Mouse (Mus musculus) limb, embryonic 13.5 days (tissue): ENCODE data around the gene Cacul1. TPM values are rescaled to one million over a fixed set of nuclear protein-coding genes. Genes with fewer than 3 reads are reported as not detected.
"Not testable (repeated sequence)": the region's sequence is repeated elsewhere in the genome, so short reads cannot be mapped to it uniquely, and the experiment has no call there.

Experiments used
- ATAC-seq: fragments of 200-750 bp; cut with Nextera tagmentation; 2 replicates; pipeline ENCODE4 v1.8.0; 2017; ENCODE audit warnings: low read depth, moderate number of reproducible peaks, moderate TSS enrichment; ENCODE audit not compliant: low FRiP score
- H3K27ac ChIP-seq: fragments of 300-500 bp; sonication (generic); 2 replicates; pipeline ENCODE4 v1.5.1; 2015; ENCODE audit warnings: inconsistent platforms, mild to moderate bottlenecking, moderate library complexity
- H3K27me3 ChIP-seq: fragments of 300-500 bp; sonication (generic); 2 replicates; pipeline ENCODE4 v1.6.1; 2015; ENCODE audit warnings: mild to moderate bottlenecking, inconsistent platforms
- H3K36me3 ChIP-seq: fragments of 300-500 bp; sonication (generic); 2 replicates; pipeline ENCODE4 v1.6.1; 2015; ENCODE audit warnings: inconsistent platforms, mild to moderate bottlenecking, moderate library complexity
- H3K4me1 ChIP-seq: fragments of 300-500 bp; sonication (generic); 2 replicates; pipeline ENCODE4 v1.6.1; 2015; ENCODE audit warnings: inconsistent platforms
- H3K4me2 ChIP-seq: fragments of 300-500 bp; sonication (generic); replicated peaks from 2 replicates; pipeline ENCODE4 v1.6.1; 2015; ENCODE audit warnings: inconsistent platforms, mild to moderate bottlenecking, moderate library complexity
- H3K4me3 ChIP-seq: fragments of 300-500 bp; sonication (generic); 2 replicates; pipeline ENCODE4 v1.5.1; 2015; ENCODE audit warnings: moderate library complexity, mild to moderate bottlenecking, inconsistent platforms
- H3K9ac ChIP-seq: fragments of 300-500 bp; sonication (generic); 2 replicates; pipeline ENCODE4 v1.6.1; 2015; ENCODE audit warnings: mild to moderate bottlenecking, inconsistent platforms
- H3K9me3 ChIP-seq: fragments of 300-500 bp; sonication (generic); 2 replicates; pipeline ENCODE4 v1.6.1; 2016; ENCODE audit warnings: inconsistent platforms
- WGBS: fragments of 180-500 bp; shearing (Covaris S2); methylation state at CpG from one replicate; pipeline ENCODE4 v1.1.7; 2015; 5-methylcytosine and 5-hydroxymethylcytosine counted together
- polyA plus RNA-seq: library from polyadenylated mRNA; unstranded; fragments of >200 nt; fragmentation: Nextera tagmentation; extraction: Ambion mirVana; gene quantifications from 2 replicates; pipeline ENCODE4 v1.2.1, GENCODE M21; 2015

Cacul1 gene
- polyA plus RNA-seq = 20.8 and 22.7 TPM in 2 replicates

- Histone ChIP-seq H3K4me1 (peaks cover 32% of the 10 kb centered on the region), H3K27ac (peak within 1 kb of the TSS; percentile 89), H3K9me3 (no peaks in the 10 kb centered on the region), H3K36me3 (0 out of 2 replicates have a peak, but pooled peaks cover 5% of the 10 kb centered on the region), H3K9ac (peak within 1 kb of the TSS; percentile 95), H3K4me3 (peak within 1 kb of the TSS; percentile 99), H3K4me2 (peak within 1 kb of the TSS; percentile 81), H3K27me3 (no peaks in the 10 kb centered on the region)
- under 1% methylated on average over 63 of the region's 64 CpGs for WGBS
- peak; percentile 99 for ATAC-seq
Measured at GRCm38 (mm10) chr19:60580582-60581339, at the start of gene Cacul1. Gene Cacul1 (minus strand): TSS chr19:60581025.

GRCm38 (mm10) chr19:60619420-60619819 is 38.6 kb upstream of the Cacul1 start:
- no peaks in the 10 kb centered on the region for H3K9me3 ChIP-seq
- WGBS = 67% methylated on average over 4 of the region's 4 CpGs
- H3K36me3 ChIP-seq = no peaks in the 10 kb centered on the region
- no peak overlapping the region for H3K27ac ChIP-seq
- H3K4me3 ChIP-seq = no peak overlapping the region
- no peak for ATAC-seq
- no peaks in the 10 kb centered on the region for H3K4me1 ChIP-seq
- no peaks in the 10 kb centered on the region for H3K27me3 ChIP-seq
- H3K4me2 ChIP-seq = no peak overlapping the region
- H3K9ac ChIP-seq = no peak overlapping the region

GRCm38 (mm10) chr19:60617007-60617406 is 36.2 kb upstream of the Cacul1 start:
- Histone ChIP-seq H3K27me3 (no peaks in the 10 kb centered on the region), H3K36me3 (no peaks in the 10 kb centered on the region), H3K9ac (no peak overlapping the region), H3K27ac (no peak overlapping the region), H3K4me1 (no peaks in the 10 kb centered on the region), H3K4me3 (no peak overlapping the region), H3K4me2 (no peak overlapping the region), H3K9me3 (no peaks in the 10 kb centered on the region)
- 25% methylated on average over 1 of the region's 1 CpGs for WGBS
- no peak for ATAC-seq

- Histone ChIP-seq H3K27ac (no peak overlapping the region), H3K4me2 (no peak overlapping the region), H3K9ac (no peak overlapping the region), H3K4me3 (no peak overlapping the region), H3K36me3 (no peaks in the 10 kb centered on the region), H3K27me3 (no peaks in the 10 kb centered on the region), H3K9me3 (no peaks in the 10 kb centered on the region), H3K4me1 (no peaks in the 10 kb centered on the region)
- no peak for ATAC-seq
- 71% methylated on average over 5 of the region's 5 CpGs for WGBS
Measured at GRCm38 (mm10) chr19:60615470-60616200, 34.8 kb upstream of the Cacul1 start.

- ATAC-seq = no peak
- Histone ChIP-seq H3K27me3 (no peaks in the 10 kb centered on the region), H3K4me2 (no peak overlapping the region), H3K27ac (no peak overlapping the region), H3K9me3 (no peaks in the 10 kb centered on the region), H3K9ac (no peak overlapping the region), H3K4me3 (no peak overlapping the region), H3K36me3 (no peaks in the 10 kb centered on the region), H3K4me1 (no peaks in the 10 kb centered on the region)
- 48% methylated on average over 12 of the region's 12 CpGs for WGBS
Measured at GRCm38 (mm10) chr19:60611525-60612215, 30.8 kb upstream of the Cacul1 start.

GRCm38 (mm10) chr19:60608766-60609165 is 27.9 kb upstream of the Cacul1 start:
- Histone ChIP-seq H3K27me3 (no peaks in the 10 kb centered on the region), H3K4me2 (no peak overlapping the region), H3K9me3 (no peaks in the 10 kb centered on the region), H3K36me3 (no peaks in the 10 kb centered on the region), H3K4me3 (no peak overlapping the region), H3K9ac (no peak overlapping the region), H3K4me1 (no peaks in the 10 kb centered on the region), H3K27ac (no peak overlapping the region)
- WGBS = 33% methylated on average over 5 of the region's 5 CpGs
- no peak for ATAC-seq

- WGBS = 73% methylated on average over 3 of the region's 3 CpGs
- no peaks in the 10 kb centered on the region for H3K27me3 ChIP-seq
- no peaks in the 10 kb centered on the region for H3K9me3 ChIP-seq
- no peaks in the 10 kb centered on the region for H3K36me3 ChIP-seq
- H3K4me3 ChIP-seq = no peak overlapping the region
- ATAC-seq = no peak
- no peak overlapping the region for H3K9ac ChIP-seq
- H3K27ac ChIP-seq = no peak overlapping the region
- no peak overlapping the region for H3K4me2 ChIP-seq
- H3K4me1 ChIP-seq = no peaks in the 10 kb centered on the region
Measured at GRCm38 (mm10) chr19:60603586-60603985, 22.8 kb upstream of the Cacul1 start.

- H3K27me3 ChIP-seq, H3K4me2 ChIP-seq, H3K36me3 ChIP-seq, H3K9me3 ChIP-seq, H3K9ac ChIP-seq, ATAC-seq, H3K4me3 ChIP-seq, H3K27ac ChIP-seq, H3K4me1 ChIP-seq: not testable (repeated sequence)
- 81% methylated on average over 1 of the region's 1 CpGs for WGBS
Measured at GRCm38 (mm10) chr19:60602066-60602465, 21.2 kb upstream of the Cacul1 start.

GRCm38 (mm10) chr19:60598025-60598697 is 17.3 kb upstream of the Cacul1 start:
- 87% methylated on average over 8 of the region's 8 CpGs for WGBS

GRCm38 (mm10) chr19:60589646-60590045 is 8.8 kb upstream of the Cacul1 start:
- no peaks in the 10 kb centered on the region for H3K36me3 ChIP-seq
- no peaks in the 10 kb centered on the region for H3K9me3 ChIP-seq
- H3K4me3 ChIP-seq = no peak overlapping the region
- 94% methylated on average over 2 of the region's 2 CpGs for WGBS
- no peaks in the 10 kb centered on the region for H3K4me1 ChIP-seq
- no peaks in the 10 kb centered on the region for H3K27me3 ChIP-seq
- no peak overlapping the region for H3K27ac ChIP-seq
- ATAC-seq = no peak
- H3K4me2 ChIP-seq = no peak overlapping the region
- H3K9ac ChIP-seq = no peak overlapping the region

More at GRCm38 (mm10) chr19:60598025-60598697, 17.3 kb upstream of the Cacul1 start:
- H3K9me3 ChIP-seq = no peaks in the 10 kb centered on the region
- H3K4me3 ChIP-seq = no peak overlapping the region
- no peak overlapping the region for H3K9ac ChIP-seq
- no peak for ATAC-seq
- no peak overlapping the region for H3K27ac ChIP-seq
- H3K36me3 ChIP-seq = no peaks in the 10 kb centered on the region
- no peak overlapping the region for H3K4me2 ChIP-seq
- no peaks in the 10 kb centered on the region for H3K27me3 ChIP-seq
- H3K4me1 ChIP-seq = no peaks in the 10 kb centered on the region

- WGBS = 67% methylated on average over 5 of the region's 5 CpGs
- no peak overlapping the region for H3K4me2 ChIP-seq
Measured at GRCm38 (mm10) chr19:60586652-60587051, 5.8 kb upstream of the Cacul1 start.

More at GRCm38 (mm10) chr19:60586652-60587051, 5.8 kb upstream of the Cacul1 start:
- no peaks in the 10 kb centered on the region for H3K36me3 ChIP-seq
- no peak overlapping the region for H3K4me3 ChIP-seq
- peaks cover 1% of the 10 kb centered on the region; the same call in 1 of the 2 replicates for H3K4me1 ChIP-seq
- ATAC-seq = no peak
- no peak overlapping the region for H3K9ac ChIP-seq
- no peak overlapping the region for H3K27ac ChIP-seq
- H3K9me3 ChIP-seq = no peaks in the 10 kb centered on the region
- H3K27me3 ChIP-seq = no peaks in the 10 kb centered on the region
